Mouse (Mus musculus) kidney, adult 18-20 months (tissue): ENCODE data around the gene Agps.
A peak's percentile ranks its signal among the peaks of the same experiment; 100 is the strongest.

Source experiments
- DNase-seq: peaks from one replicate; pipeline ENCODE4 v3.0.0; 2021

The Agps gene

GRCm38 (mm10) chr2:75830233-75830632 is 1.7 kb upstream of the Agps start:
- no peak for DNase-seq

GRCm38 (mm10) chr2:75832781-75833180 is 804 bp downstream of the Agps start:
- no peak for DNase-seq

DNA sequence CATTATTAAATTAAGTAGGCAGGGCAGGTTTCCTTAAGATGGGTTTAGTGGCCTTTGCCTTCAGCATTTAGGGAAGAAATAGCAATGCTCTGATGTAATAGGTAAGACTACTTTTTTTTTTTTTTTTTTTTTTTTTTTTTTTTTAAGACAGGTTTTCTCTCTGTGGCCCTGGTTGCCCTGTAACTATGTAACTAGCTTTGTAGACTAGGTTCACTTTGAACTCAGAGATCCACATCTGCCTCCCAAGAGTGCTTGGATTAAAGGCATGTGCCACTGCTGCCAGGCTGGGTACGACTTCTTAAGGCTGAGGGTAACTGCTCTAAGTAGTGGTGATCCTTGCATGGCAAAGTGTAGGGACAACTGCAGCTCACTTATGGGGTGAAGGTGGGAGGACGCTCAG is 2.5 kb downstream of the Agps start:
- DNase-seq, result no peak

- no peak for DNase-seq
These were observed 10.3 kb downstream of the Agps start for GRCm38 (mm10) chr2:75842302-75842701.

DNA sequence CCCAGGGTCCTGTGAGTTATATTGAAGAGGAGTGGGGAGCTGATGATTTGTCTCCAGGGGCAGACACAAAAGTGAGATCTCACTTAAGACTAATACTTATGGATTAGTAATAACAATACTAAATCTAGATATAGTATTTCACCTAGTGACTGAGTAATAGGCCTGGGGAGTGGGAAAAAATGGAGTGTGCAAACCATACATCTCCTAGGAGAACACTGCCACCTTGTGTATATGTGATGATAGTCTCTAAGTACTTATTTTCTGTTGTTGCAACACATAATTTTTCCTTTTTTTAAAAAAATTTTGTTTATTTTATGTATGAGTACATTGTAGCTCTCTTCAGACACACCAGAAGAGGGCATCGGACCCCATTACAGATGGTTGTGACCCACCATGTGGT is 15.7 kb downstream of the Agps start:
- DNase-seq, result no peak

- DNase-seq, result no peak
These were observed 20.5 kb downstream of the Agps start for GRCm38 (mm10) chr2:75852483-75852882.

DNA sequence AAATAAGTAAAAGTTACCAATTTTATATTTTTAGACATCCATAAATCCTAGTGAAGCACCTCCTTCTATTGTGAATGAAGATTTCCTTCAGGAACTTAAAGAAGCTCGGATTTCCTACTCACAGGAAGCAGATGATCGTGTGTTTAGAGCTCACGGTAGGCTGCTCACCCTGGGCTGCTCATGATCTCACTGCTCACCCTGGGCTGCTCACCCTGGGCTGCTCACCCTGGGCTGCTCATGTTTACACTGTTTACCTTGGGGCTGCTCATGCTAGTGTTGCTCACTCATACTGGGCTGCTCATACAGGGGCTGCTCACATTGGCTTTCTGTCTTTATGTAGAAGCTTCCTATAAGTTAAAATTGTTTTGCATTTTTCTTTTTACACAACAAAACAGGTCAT is 22.2 kb downstream of the Agps start:
- no peak for DNase-seq

GRCm38 (mm10) chr2:75861115-75861514 is 29.1 kb downstream of the Agps start:
- no peak for DNase-seq

- DNase-seq, result peak; percentile 40
These were observed 37.6 kb downstream of the Agps start for GRCm38 (mm10) chr2:75869604-75870003.

- no peak for DNase-seq
These were observed 42.1 kb downstream of the Agps start for GRCm38 (mm10) chr2:75874008-75874559.

GRCm38 (mm10) chr2:75879791-75880190 is 47.8 kb downstream of the Agps start:
- no peak for DNase-seq

GRCm38 (mm10) chr2:75883543-75883942 is 51.6 kb downstream of the Agps start:
- DNase-seq, result peak; percentile 42

- DNase-seq, result no peak
These were observed 60.0 kb downstream of the Agps start for GRCm38 (mm10) chr2:75891981-75892380.

- DNase-seq, result no peak
These were observed 63.7 kb downstream of the Agps start for GRCm38 (mm10) chr2:75895711-75896110.

DNA sequence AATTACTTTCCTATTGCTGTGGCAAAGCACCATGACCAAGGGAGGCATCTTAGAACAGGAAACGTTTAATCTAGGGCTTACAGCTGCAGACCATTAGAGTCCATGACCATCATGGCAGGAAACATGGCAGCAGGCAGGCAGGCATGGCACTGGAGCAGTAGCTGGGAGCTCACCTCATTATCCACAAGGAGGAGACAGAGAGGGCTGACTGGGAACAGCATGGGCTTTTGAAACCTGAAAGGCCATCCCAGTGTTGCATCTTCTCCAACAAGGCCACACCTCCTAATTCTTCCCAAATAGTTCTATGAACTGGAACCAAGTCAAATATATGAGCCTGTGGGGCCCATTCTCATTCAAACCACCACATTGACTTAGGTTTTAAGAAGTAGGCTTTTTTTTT is 68.3 kb downstream of the Agps start:
- DNase-seq, result no peak

GRCm38 (mm10) chr2:75901869-75902268 is 69.9 kb downstream of the Agps start:
- no peak for DNase-seq

- no peak for DNase-seq
These were observed 75.2 kb downstream of the Agps start for GRCm38 (mm10) chr2:75907142-75907541.

DNA sequence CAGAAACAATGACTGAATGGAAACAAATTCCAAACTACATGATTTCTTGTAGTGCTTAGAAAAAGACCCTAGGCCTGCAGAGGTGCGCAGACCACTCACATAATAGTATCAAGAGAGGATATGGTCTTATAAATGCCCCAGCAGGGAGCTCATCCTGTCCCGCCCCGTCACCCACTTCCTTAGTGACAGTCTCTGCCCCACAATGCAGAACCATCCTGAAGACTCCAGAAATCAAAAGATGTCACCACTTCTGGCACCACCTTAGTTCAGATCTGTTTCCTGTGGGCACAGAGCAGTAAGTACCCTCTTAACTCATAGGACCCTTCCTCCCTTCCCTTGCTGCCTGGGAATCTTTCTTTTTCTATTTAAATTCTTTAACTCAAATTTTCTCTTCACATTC is 83.1 kb downstream of the Agps start:
- no peak for DNase-seq

- no peak for DNase-seq
These were observed 91.9 kb downstream of the Agps start for GRCm38 (mm10) chr2:75923807-75924340.

DNA sequence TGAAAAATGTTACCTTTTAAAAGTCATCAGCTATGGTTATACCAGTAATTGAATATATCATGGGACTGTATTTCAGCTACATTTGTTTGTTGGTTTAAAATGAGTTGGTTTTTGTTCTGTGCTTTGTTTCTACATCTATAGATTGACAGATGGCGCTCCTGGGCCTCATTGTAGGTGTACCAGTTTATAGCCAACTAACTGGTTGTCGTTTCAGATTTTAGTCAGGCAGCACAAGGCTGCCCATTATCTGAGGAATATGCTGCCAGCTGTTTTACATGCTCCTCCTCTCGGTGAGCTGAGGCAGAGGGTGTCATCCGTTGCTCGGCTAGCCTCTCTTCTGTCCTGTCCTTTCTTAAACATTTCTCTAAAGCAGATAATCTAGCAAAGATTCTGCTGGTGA is 94.1 kb downstream of the Agps start:
- DNase-seq, result no peak

DNA sequence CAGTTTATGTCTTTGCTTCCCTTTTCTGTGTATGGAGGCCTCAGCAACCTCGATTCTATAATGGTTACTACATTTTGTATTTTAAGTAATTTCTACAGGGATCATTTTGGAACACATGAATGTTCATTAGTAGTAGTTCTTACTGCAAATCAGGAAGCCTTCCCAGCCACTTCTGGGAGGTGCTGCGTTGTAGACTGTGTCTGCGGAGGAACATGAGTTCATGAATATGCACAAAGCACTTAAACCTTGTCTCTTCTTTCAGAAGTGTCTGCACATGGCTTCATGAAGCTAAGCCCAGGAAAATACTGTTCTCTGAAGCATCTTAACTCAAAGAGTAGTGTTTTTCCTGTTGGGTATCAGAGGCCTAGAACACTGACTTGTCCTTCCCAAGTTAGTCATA is 96.0 kb downstream of the Agps start:
- no peak for DNase-seq

DNA sequence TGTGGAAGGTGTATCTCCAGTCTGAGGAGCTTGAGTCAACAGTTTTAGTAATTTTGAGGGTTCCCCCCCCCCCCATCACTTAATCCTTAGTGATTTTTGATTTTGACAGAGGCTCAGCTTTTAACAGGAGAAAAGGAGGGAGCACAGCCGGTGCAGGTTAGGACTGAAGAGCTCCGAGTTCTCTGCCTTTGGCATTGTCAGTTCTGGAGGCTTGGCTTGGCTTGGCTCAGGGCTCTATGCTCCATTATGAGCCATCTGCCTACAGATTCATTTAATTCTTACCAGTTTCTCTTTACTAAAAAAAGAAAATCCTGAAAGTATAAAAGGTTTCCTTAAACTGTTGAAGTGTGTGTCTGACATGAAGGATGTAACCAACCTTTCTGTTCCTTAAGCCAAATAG is 97.2 kb downstream of the Agps start:
- DNase-seq, result no peak

GRCm38 (mm10) chr2:75929786-75930444 is 97.9 kb downstream of the Agps start:
- DNase-seq, result no peak

DNA sequence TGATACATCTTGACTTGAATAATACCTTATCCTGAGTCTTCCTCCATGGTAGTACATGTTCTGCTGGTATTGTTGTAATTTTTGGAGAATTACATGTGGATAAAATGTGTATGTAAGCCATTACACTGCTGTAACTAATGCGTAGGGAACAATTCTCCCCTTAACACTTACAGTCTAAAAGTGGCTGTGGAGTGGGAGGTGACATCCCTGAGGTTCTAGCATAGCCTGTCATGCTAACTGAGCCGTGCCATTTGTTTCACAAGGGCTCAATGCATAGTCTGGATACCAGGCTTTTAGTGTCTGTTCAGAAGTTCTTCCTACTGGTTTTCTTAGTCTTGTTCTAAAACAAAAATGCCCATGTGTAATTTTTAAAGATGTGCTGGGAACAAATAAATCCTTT is 99.0 kb downstream of the Agps start:
- DNase-seq, result no peak

DNA sequence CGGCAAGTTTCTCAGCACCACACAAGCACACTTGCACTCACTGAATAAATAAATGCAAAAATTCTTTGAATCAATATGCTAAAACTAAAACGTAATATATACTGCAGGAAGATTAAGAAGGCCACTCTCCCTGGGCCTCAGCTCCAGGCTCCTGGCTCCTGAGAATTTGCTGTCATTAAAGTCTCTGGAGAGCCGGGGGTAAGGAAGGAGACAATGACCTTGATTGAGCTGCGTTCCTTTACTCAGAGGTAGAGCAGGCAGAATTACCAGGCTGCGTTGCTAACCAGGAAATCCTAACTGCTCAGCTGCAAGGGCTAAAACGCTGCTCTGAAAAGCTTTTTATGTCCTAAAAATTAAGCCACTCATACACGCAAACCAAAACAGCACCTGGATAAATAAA is 101.6 kb downstream of the Agps start:
- DNase-seq, result no peak
